Mouse (Mus musculus) megakaryocyte, embryonic 14.5 days (primary cell): Measurements from ENCODE around the gene Tmem164. TPM values are rescaled to one million over a fixed set of nuclear protein-coding genes. Genes with fewer than 3 reads are reported as not detected.

Experiments used
- H3K27me3 ChIP-seq: replicated peaks from 2 replicates; pipeline ENCODE3; 2012; ENCODE audit warnings: inconsistent platforms
- H3K36me3 ChIP-seq: replicated peaks from 2 replicates; pipeline ENCODE3; 2012; ENCODE audit warnings: low read length, inconsistent platforms, mixed read lengths
- H3K4me1 ChIP-seq: 2 replicates; pipeline ENCODE4 v1.6.1; 2012; ENCODE audit warnings: inconsistent platforms
- H3K4me3 ChIP-seq: replicated peaks from 2 replicates; pipeline ENCODE3; 2012; ENCODE audit warnings: moderate library complexity, mild to moderate bottlenecking, inconsistent platforms
- H3K9me3 ChIP-seq: 2 replicates; pipeline ENCODE4 v1.6.1; 2012; ENCODE audit warnings: inconsistent platforms
- FLI1 ChIP-seq: IDR thresholded peaks from 2 replicates; pipeline ENCODE4 v1.6.1; 2012; ENCODE audit warnings: low read length, inconsistent platforms, mixed read lengths
- GATA1 ChIP-seq: IDR thresholded peaks from 3 replicates; pipeline ENCODE4 v1.6.1; 2012; ENCODE audit warnings: mixed read lengths, low read length, inconsistent platforms, borderline replicate concordance
- polyA plus RNA-seq: library from polyadenylated mRNA; stranded (reverse); fragments of >175 nt; gene quantifications from 2 replicates; pipeline ENCODE4 v1.2.3, GENCODE M21; 2012; ENCODE audit warnings: low replicate concordance; ENCODE audit not compliant: insufficient read depth

Gene Tmem164
- polyA plus RNA-seq, 1 experiment, result 10.3 TPM

GRCm38 (mm10) chrX:142703953-142704352 lies 22.7 kb downstream of the Tmem164 start:
- H3K4me3 ChIP-seq, result no peak overlapping the region
- H3K9me3 ChIP-seq, result no peaks in the 10 kb centered on the region
- H3K4me1 ChIP-seq, result peaks cover 55% of the 10 kb centered on the region
- no peak for TF ChIP-seq GATA1
- TF ChIP-seq FLI1, result no peak
- H3K27me3 ChIP-seq, result peaks cover 10% of the 10 kb centered on the region
- peaks cover 74% of the 10 kb centered on the region for H3K36me3 ChIP-seq

GRCm38 (mm10) chrX:142708257-142708656 lies 27.1 kb downstream of the Tmem164 start:
- TF ChIP-seq FLI1 (no peak), GATA1 (no peak)
- Histone ChIP-seq H3K27me3 (peaks cover 4% of the 10 kb centered on the region), H3K9me3 (no peaks in the 10 kb centered on the region), H3K4me1 (peaks cover 37% of the 10 kb centered on the region), H3K4me3 (no peak overlapping the region), H3K36me3 (peaks cover 39% of the 10 kb centered on the region)

- Histone ChIP-seq H3K4me1 (peaks cover 16% of the 10 kb centered on the region), H3K27me3 (no peaks in the 10 kb centered on the region), H3K36me3 (peaks cover 40% of the 10 kb centered on the region), H3K9me3 (no peaks in the 10 kb centered on the region), H3K4me3 (no peak overlapping the region)
- TF ChIP-seq FLI1 (no peak), GATA1 (no peak)
Observed at GRCm38 (mm10) chrX:142716014-142716413, 34.8 kb downstream of the Tmem164 start.

- no peak for TF ChIP-seq FLI1
- no peak for TF ChIP-seq GATA1
- no peak overlapping the region for H3K4me3 ChIP-seq
Observed at GRCm38 (mm10) chrX:142717958-142718478, 36.8 kb downstream of the Tmem164 start.

GRCm38 (mm10) chrX:142718759-142719158 lies 37.6 kb downstream of the Tmem164 start:
- Histone ChIP-seq H3K27me3 (no peaks in the 10 kb centered on the region), H3K4me1 (peaks cover 33% of the 10 kb centered on the region), H3K4me3 (no peak overlapping the region), H3K9me3 (no peaks in the 10 kb centered on the region), H3K36me3 (peaks cover 56% of the 10 kb centered on the region)
- TF ChIP-seq FLI1 (no peak), GATA1 (no peak)

More at GRCm38 (mm10) chrX:142717958-142718478, 36.8 kb downstream of the Tmem164 start:
- no peaks in the 10 kb centered on the region for H3K27me3 ChIP-seq
- H3K9me3 ChIP-seq, result no peaks in the 10 kb centered on the region
- H3K4me1 ChIP-seq, result peaks cover 29% of the 10 kb centered on the region
- H3K36me3 ChIP-seq, result peaks cover 49% of the 10 kb centered on the region

GRCm38 (mm10) chrX:142721897-142722296 lies 40.7 kb downstream of the Tmem164 start:
- no peak overlapping the region for H3K4me3 ChIP-seq
- no peaks in the 10 kb centered on the region for H3K9me3 ChIP-seq
- peaks cover 40% of the 10 kb centered on the region for H3K4me1 ChIP-seq
- peaks cover 67% of the 10 kb centered on the region for H3K36me3 ChIP-seq
- TF ChIP-seq GATA1 (no peak), FLI1 (no peak)
- peaks cover 2% of the 10 kb centered on the region for H3K27me3 ChIP-seq

GRCm38 (mm10) chrX:142724203-142724602 lies 43.0 kb downstream of the Tmem164 start:
- TF ChIP-seq FLI1 (no peak), GATA1 (no peak)
- peaks cover 2% of the 10 kb centered on the region for H3K27me3 ChIP-seq
- H3K4me3 ChIP-seq, result no peak overlapping the region
- peaks cover 60% of the 10 kb centered on the region for H3K36me3 ChIP-seq
- no peaks in the 10 kb centered on the region for H3K9me3 ChIP-seq
- peaks cover 48% of the 10 kb centered on the region for H3K4me1 ChIP-seq

- peaks cover 2% of the 10 kb centered on the region for H3K27me3 ChIP-seq
- peaks cover 46% of the 10 kb centered on the region for H3K4me1 ChIP-seq
- TF ChIP-seq FLI1, result no peak
- TF ChIP-seq GATA1, result no peak
- no peak overlapping the region for H3K4me3 ChIP-seq
- H3K36me3 ChIP-seq, result peaks cover 52% of the 10 kb centered on the region
- no peaks in the 10 kb centered on the region for H3K9me3 ChIP-seq
Observed at GRCm38 (mm10) chrX:142725571-142725970, 44.4 kb downstream of the Tmem164 start.

- Histone ChIP-seq H3K4me1 (peaks cover 47% of the 10 kb centered on the region), H3K4me3 (no peak overlapping the region), H3K36me3 (peaks cover 51% of the 10 kb centered on the region), H3K27me3 (peaks cover 2% of the 10 kb centered on the region), H3K9me3 (no peaks in the 10 kb centered on the region)
- no peak for TF ChIP-seq GATA1
- no peak for TF ChIP-seq FLI1
Observed at GRCm38 (mm10) chrX:142726311-142726710, 45.1 kb downstream of the Tmem164 start.

GRCm38 (mm10) chrX:142727847-142728246 lies 46.6 kb downstream of the Tmem164 start:
- Histone ChIP-seq H3K9me3 (no peaks in the 10 kb centered on the region), H3K36me3 (peaks cover 52% of the 10 kb centered on the region), H3K4me1 (peaks cover 37% of the 10 kb centered on the region), H3K27me3 (peaks cover 2% of the 10 kb centered on the region), H3K4me3 (no peak overlapping the region)
- no peak for TF ChIP-seq FLI1
- no peak for TF ChIP-seq GATA1

- no peak overlapping the region for H3K4me3 ChIP-seq
- peaks cover 35% of the 10 kb centered on the region for H3K4me1 ChIP-seq
- no peaks in the 10 kb centered on the region for H3K9me3 ChIP-seq
- peaks cover 47% of the 10 kb centered on the region for H3K36me3 ChIP-seq
- peaks cover 2% of the 10 kb centered on the region for H3K27me3 ChIP-seq
- TF ChIP-seq GATA1 (no peak), FLI1 (no peak)
Observed at GRCm38 (mm10) chrX:142729040-142729439, 47.8 kb downstream of the Tmem164 start.
